Mouse (Mus musculus): Measurements from ENCODE around the gene Arhgap5. TPM values are rescaled to one million over a fixed set of nuclear protein-coding genes. Genes with fewer than 3 reads are reported as not detected.

Gene Arhgap5
- polyA plus RNA-seq, 1 experiment from 2014 or later: 26.9 TPM

- peak; percentile 61 for ATAC-seq (ENCODE audit: extremely low read depth, insufficient number of reproducible peaks, low FRiP score, low TSS enrichment)
- H3K27me3 ChIP-seq (replicated peaks): no peaks in the 10 kb centered on the region
- peak overlapping the region; percentile 75 for H3K4me3 ChIP-seq
- peak overlapping the region; percentile 78 for H3K4me2 ChIP-seq
- H3K9me3 ChIP-seq: peaks cover 1% of the 10 kb centered on the region; the same call in 1 of the 2 replicates
- peak overlapping the region; percentile 94 for H3K27ac ChIP-seq (replicated peaks)
- H3K4me1 ChIP-seq: peaks cover 8% of the 10 kb centered on the region; the same call in 1 of the 2 replicates
- peak overlapping the region; percentile 82 for H3K9ac ChIP-seq
- WGBS: under 1% methylated on average over 21 of the region's 21 CpGs
- no peaks in the 10 kb centered on the region for H3K36me3 ChIP-seq
Measured at GRCm38 (mm10) chr12:52603695-52604255, 100.0 kb downstream of the Arhgap5 start.

- no peaks in the 10 kb centered on the region for H3K9me3 ChIP-seq
- H3K27me3 ChIP-seq (replicated peaks): no peaks in the 10 kb centered on the region
- peak overlapping the region; percentile 82 for H3K9ac ChIP-seq
- peak overlapping the region; percentile 94 for H3K27ac ChIP-seq (replicated peaks)
- WGBS: under 1% methylated on average over 33 of the region's 33 CpGs
- peaks cover 8% of the 10 kb centered on the region; the same call in 1 of the 2 replicates for H3K4me1 ChIP-seq
- peak overlapping the region; percentile 75 for H3K4me3 ChIP-seq
- H3K4me2 ChIP-seq: peak overlapping the region; percentile 78
- ATAC-seq (ENCODE audit: extremely low read depth, insufficient number of reproducible peaks, low FRiP score, low TSS enrichment): peak; percentile 67
- H3K36me3 ChIP-seq: no peaks in the 10 kb centered on the region
Measured at GRCm38 (mm10) chr12:52604256-52604991, 100.7 kb downstream of the Arhgap5 start.

GRCm38 (mm10) chr12:52604992-52605652 lies 101.3 kb downstream of the Arhgap5 start:
- Histone ChIP-seq H3K4me2 (peak overlapping the region; percentile 78), H3K36me3 (no peaks in the 10 kb centered on the region), H3K4me3 (peak overlapping the region; percentile 75), H3K9me3 (no peaks in the 10 kb centered on the region), H3K27ac (replicated peaks) (peak overlapping the region; percentile 94), H3K9ac (peak overlapping the region; percentile 82), H3K27me3 (replicated peaks) (no peaks in the 10 kb centered on the region), H3K4me1 (peaks cover 8% of the 10 kb centered on the region; the same call in 1 of the 2 replicates)
- no peak for ATAC-seq (ENCODE audit: extremely low read depth, insufficient number of reproducible peaks, low FRiP score, low TSS enrichment)
- WGBS: 44% methylated on average over 13 of the region's 13 CpGs

GRCm38 (mm10) chr12:52607411-52607810 lies 103.6 kb downstream of the Arhgap5 start:
- peaks cover 5% of the 10 kb centered on the region; the same call in 1 of the 2 replicates for H3K4me1 ChIP-seq
- no peak overlapping the region for H3K9ac ChIP-seq
- no peaks in the 10 kb centered on the region for H3K9me3 ChIP-seq
- WGBS: 54% methylated on average over 4 of the region's 4 CpGs
- no peaks in the 10 kb centered on the region for H3K36me3 ChIP-seq
- ATAC-seq (ENCODE audit: extremely low read depth, insufficient number of reproducible peaks, low FRiP score, low TSS enrichment): no peak
- H3K27ac ChIP-seq (replicated peaks): no peak overlapping the region
- H3K27me3 ChIP-seq (replicated peaks): no peaks in the 10 kb centered on the region
- H3K4me2 ChIP-seq: no peak overlapping the region
- no peak overlapping the region for H3K4me3 ChIP-seq

GRCm38 (mm10) chr12:52615703-52616102 lies 111.9 kb downstream of the Arhgap5 start:
- ATAC-seq (ENCODE audit: extremely low read depth, insufficient number of reproducible peaks, low FRiP score, low TSS enrichment): no peak
- Histone ChIP-seq H3K27ac (replicated peaks) (no peak overlapping the region), H3K9me3 (no peaks in the 10 kb centered on the region), H3K9ac (no peak overlapping the region), H3K27me3 (replicated peaks) (no peaks in the 10 kb centered on the region), H3K4me2 (no peak overlapping the region), H3K4me3 (no peak overlapping the region), H3K4me1 (no peaks in the 10 kb centered on the region), H3K36me3 (no peaks in the 10 kb centered on the region)
- WGBS: 78% methylated on average over 3 of the region's 3 CpGs

GRCm38 (mm10) chr12:52618418-52619040 lies 114.8 kb downstream of the Arhgap5 start:
- H3K4me1 ChIP-seq: no peaks in the 10 kb centered on the region
- H3K4me3 ChIP-seq: no peak overlapping the region
- no peaks in the 10 kb centered on the region for H3K36me3 ChIP-seq
- 70% methylated on average over 5 of the region's 5 CpGs for WGBS
- H3K4me2 ChIP-seq: no peak overlapping the region
- no peak overlapping the region for H3K9ac ChIP-seq
- ATAC-seq (ENCODE audit: extremely low read depth, insufficient number of reproducible peaks, low FRiP score, low TSS enrichment): no peak
- no peaks in the 10 kb centered on the region for H3K9me3 ChIP-seq
- H3K27me3 ChIP-seq (replicated peaks): no peaks in the 10 kb centered on the region
- no peak overlapping the region for H3K27ac ChIP-seq (replicated peaks)

GRCm38 (mm10) chr12:52619644-52620043 lies 115.9 kb downstream of the Arhgap5 start:
- H3K4me1 ChIP-seq: no peaks in the 10 kb centered on the region
- no peaks in the 10 kb centered on the region for H3K27me3 ChIP-seq (replicated peaks)
- no peak overlapping the region for H3K4me2 ChIP-seq
- no peak for ATAC-seq (ENCODE audit: extremely low read depth, insufficient number of reproducible peaks, low FRiP score, low TSS enrichment)
- H3K36me3 ChIP-seq: no peaks in the 10 kb centered on the region
- no peaks in the 10 kb centered on the region for H3K9me3 ChIP-seq
- H3K27ac ChIP-seq (replicated peaks): no peak overlapping the region
- H3K9ac ChIP-seq: no peak overlapping the region
- no peak overlapping the region for H3K4me3 ChIP-seq

Other genes starting within 250 kb of the Arhgap5 start
- gene Akap6, start 195.4 kb downstream of the Arhgap5 start, polyA plus RNA-seq (2015; fragmentation: Nextera tagmentation; extraction: Ambion mirVana): 6.1 and 6.9 TPM in 2 replicates

Measured in heart, embryonic 13.5 days (tissue).